Mouse (Mus musculus) spleen, postnatal 36 days (tissue): ENCODE results near the gene Sap25.
A peak's percentile ranks its signal among the peaks of the same experiment; 100 is the strongest.
"Not testable (repeated sequence)": the region's sequence is repeated elsewhere in the genome, so short reads cannot be mapped to it uniquely, and the experiment has no call there.

Source experiments
- DNase-seq, 2 experiments: peaks; one replicate each; pipeline ENCODE4 v3.0.0; 2022; ENCODE audit warnings: low spot score in 2 of 2, mixed read lengths in 1 of 2

The Sap25 gene

GRCm38 (mm10) chr5:137641054-137641453, at the start of gene Sap25:
TSS of gene Sap25 (plus strand) at chr5:137641334.
- DNase-seq = peak in 1 of 2 experiments; percentile 24

DNA sequence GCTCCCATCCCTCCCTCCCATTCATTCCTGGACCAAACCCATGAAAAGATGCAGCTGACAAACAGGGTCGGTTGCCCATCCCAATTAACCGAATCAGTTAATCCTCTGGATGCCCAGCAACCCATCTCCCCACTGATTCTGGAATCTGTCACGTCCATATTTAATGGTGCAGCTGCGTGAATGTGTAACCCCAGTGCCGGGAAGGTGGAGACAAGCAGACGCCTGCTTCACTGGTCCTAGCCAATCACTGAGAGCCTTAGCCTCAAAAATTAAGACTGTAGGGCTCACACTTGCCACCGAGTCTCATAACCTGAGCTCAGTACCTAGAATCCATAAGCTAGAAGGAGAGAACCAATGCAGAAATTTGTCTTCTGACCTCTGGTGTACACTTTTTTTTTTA, 45.2 kb upstream of the Sap25 start:
- no peak for DNase-seq

DNA sequence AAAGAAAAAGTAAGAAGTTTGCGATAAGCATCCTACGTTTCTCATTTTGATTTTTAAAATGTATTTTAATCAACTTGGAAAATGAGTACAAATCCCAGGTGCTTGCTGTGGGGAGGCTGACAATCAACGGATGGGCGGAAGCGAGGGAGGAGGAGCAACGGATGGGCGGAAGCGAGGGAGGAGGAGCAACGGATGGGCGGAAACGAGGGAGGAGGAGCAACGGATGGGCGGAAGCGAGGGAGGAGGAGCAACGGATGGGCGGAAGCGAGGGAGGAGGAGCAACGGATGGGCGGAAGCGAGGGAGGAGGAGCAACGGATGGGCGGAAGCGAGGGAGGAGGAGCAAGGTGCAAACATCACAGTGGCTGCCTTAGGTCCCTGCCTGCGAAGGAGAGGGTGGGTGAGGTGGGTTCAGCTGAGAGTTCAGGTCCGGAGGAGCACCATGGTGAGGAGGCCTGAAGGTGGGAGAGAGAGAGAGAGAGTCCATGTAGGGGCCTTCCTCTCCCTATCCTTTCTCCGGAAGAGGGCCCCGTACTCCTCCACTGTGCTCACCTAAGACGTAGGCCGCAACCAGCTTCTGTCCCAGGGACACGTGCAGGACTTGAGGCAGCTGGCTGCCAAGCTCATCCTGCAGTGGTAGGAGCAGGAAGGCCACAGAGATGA, 44.4 kb upstream of the Sap25 start:
- DNase-seq = peak; percentile 53 to 61

- no peak for DNase-seq
These were observed 43.5 kb upstream of the Sap25 start for GRCm38 (mm10) chr5:137597625-137598024.

DNA sequence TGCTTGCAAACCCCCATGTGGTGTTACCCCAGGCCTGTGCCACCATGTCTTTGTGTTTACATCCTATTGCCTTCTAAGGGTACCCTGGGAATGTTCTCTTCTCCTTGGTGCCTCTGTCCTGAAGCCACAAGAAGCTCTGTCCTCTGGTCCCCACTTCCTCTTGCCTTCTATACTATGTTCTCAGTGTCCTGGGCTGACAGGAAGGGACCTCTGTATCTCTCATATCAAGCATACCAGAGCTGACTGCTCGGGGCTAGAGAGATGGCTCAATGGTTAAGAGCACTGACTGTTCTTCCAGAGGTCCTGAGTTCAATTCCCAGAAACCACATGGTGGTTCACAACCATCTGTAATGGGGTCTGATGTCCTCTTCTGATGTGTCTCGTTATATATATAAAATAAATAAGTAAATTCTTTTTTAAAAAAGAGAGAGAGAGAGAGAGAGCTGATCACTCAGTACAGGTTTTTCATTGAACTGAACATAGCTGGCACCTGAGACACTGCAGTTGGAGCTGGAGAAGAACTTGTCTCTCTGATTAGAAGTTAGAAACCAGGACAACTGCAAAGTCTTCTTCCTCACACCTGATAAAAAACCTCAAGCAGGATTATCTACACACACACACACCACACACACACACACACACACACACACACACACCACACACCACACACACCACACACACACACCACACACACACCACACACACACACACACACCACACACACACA, 42.9 kb upstream of the Sap25 start:
- DNase-seq = no peak

GRCm38 (mm10) chr5:137599600-137599999, 41.5 kb upstream of the Sap25 start:
- DNase-seq = no peak

- no peak for DNase-seq
These were observed 40.9 kb upstream of the Sap25 start for GRCm38 (mm10) chr5:137600281-137600618.

- DNase-seq = peak; percentile 95 to 97
These were observed 40.3 kb upstream of the Sap25 start, which contains the start of gene Mospd3 for GRCm38 (mm10) chr5:137600619-137601364. TSS of gene Mospd3 (minus strand) at chr5:137601058.

DNA sequence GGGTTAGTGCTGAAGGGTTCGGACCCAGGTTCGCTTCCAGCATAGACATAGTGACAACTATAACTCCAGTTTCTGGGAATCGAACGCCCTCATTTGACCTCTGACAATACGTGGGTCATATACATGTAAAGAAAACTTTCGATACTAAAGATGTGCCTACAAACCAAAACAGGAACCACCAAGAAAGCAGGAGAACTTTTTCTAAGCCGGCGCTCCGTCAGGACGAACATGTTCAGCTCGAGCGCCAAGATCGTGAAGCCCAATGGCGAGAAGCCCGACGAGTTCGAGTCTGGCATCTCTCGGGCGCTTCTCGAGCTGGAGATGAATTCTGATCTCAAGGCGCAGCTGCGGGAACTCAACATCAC, 39.8 kb upstream of the Sap25 start:
- DNase-seq = peak in 1 of 2 experiments; percentile 29

DNA sequence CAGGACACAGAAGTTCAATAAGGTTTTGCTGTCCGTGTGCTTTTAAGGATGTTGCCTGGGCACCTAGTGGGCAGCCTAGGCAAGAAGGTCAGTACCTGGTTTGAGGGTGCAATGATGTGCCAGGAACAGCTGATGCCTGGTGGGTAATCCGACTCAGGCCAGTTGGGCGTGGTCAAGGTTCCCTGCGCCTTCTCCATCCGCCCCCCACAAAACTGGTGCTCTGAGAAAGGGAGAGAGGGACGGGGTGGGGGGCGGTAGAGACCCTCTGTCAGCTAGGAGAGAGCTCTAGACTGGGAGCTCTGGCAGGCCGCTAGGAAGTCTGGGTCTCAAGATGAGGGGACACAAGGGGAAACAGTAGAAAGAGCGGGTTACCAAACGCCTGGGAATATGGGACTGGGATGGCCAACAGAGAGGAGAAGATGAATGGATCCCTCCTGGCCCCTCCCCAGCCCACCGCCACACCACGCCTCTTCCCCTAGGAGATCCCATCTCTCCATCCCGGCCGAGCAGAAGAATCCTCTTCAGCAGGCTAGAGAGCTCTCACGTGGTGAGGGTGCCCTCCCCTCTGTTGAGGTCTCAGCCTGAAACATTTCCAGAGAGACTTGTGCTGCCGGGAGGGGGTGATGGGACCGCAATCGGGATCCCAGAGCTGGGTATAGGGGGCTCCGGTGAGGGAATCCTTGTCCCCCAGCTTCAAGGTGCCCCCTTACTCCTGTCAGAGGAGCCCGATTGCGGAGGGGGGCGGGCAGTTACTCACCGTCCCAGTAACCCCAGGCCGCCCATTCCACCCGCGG, 33.1 kb upstream of the Sap25 start:
- no peak for DNase-seq

DNA sequence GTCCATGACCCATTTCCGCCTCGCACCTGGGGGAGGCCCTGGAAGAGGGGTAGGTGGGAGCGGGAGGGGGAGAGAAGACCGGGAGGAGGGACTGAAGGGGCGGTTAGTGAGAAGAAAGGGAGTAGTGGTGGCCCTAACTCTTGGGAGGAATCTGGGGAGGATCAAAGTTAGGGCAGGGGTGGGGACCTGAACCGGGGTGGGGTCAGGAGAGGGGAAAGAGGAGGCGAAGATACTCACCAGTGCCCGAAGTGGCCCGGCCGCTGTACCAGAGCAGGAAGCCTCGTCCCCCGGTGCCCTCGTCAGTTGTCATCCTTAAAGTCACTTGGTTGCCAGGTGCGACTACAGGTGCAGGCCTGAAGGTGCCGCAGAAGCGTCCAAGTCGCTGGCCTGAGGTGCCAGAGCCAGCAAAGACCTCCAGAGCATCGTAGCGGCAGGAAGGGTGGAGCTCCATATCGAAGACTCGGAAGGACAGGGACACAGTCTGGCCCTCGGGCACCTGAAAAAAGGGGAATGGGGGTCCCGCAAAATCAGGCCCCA, 32.4 kb upstream of the Sap25 start:
- no peak for DNase-seq

GRCm38 (mm10) chr5:137609292-137609691, 31.8 kb upstream of the Sap25 start:
- peak in 1 of 2 experiments; percentile 43 for DNase-seq

DNA sequence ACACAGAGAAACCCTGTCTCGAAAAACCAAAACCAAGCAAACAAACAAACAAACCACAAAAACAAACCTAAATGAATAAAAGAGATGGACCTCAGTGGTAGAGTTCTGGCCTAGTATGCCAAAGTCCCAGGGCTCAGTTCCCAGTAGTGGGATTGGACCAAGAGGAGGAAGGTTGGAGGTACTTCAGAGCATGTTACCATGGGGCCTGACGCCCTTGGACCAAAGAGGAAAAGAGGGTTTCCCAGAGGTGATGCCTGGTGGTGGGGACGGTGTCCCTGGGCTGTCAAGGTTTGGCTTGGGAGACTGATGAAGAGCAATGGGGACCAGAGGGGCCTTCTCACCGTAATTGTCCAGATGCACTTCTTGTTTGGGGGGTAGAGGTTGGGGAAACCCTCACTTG, 31.1 kb upstream of the Sap25 start:
- no peak for DNase-seq

- DNase-seq = peak; percentile 27 to 38
These were observed 30.4 kb upstream of the Sap25 start for GRCm38 (mm10) chr5:137610548-137611244.

DNA sequence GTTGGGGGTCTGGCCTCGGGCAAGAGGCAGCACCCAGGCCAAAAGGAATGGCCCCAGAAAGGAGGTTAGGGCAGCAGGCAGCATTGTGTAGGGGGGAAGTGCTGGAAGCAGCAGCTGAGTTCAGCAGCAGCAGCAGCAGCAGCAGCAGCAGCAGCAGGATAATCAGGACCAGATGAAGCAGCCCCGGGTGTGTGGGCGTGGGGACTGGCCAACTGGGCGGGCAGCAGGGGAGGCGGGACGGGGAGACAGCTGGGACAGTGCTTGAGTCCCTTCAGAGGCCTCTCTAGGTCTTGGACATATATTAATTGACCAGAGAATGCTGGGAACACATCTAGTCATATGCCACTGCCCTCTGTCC, 29.9 kb upstream of the Sap25 start:
- DNase-seq = no peak

DNA sequence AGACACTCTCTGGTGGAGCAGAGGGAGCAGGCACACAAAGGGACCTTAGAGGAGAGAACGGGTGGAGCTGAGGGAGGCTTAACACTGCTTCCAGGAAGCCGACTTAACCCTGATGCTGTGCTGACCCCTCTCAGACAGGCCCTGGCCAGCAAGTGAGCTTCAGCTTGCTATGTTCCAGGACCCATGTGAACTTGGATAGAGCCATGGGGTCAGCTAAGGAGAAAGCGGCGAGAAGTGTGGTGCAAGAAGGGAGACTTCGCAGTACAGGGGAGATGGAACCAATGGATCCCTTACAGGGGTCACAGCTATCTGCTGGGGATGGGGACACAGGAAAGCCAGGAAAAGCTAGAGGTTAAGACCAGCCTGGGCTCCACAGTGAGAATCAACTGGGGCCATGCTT, 28.1 kb upstream of the Sap25 start:
- no peak for DNase-seq

- no peak for DNase-seq
These were observed 27.6 kb upstream of the Sap25 start, which contains the start of gene Pcolce for GRCm38 (mm10) chr5:137613550-137613949. TSS of gene Pcolce (minus strand) at chr5:137613784.

- not testable (repeated sequence) for DNase-seq
These were observed 26.2 kb upstream of the Sap25 start for GRCm38 (mm10) chr5:137614921-137615320.

GRCm38 (mm10) chr5:137615347-137615746, 25.8 kb upstream of the Sap25 start:
- DNase-seq = no peak

- no peak for DNase-seq
These were observed 17.1 kb upstream of the Sap25 start for GRCm38 (mm10) chr5:137623937-137624530.

DNA sequence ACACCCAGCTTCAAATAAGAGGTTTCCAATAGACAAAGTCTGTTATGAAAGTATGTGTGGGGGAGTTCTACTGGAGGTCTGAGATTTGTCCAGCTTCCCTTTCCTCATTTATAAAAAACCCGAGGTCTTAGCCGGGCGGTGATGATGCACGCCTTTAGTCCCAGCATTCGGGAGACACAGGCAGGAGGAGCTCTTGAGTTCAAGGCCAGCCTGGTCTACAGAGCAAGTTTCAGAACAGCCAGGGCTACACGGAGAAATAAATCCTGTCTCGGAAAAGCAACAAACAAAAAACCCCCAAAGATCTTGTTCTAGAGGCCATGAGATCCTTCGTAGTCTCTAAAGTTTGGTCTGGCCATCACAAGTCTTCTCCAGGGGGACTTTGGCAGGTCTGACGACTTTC, 13.1 kb upstream of the Sap25 start:
- peak; percentile 39 to 53 for DNase-seq
